Mouse (Mus musculus) intestine, postnatal 0 days (tissue): ENCODE measurements around the gene Gucy2e. TPM values are rescaled to one million over a fixed set of nuclear protein-coding genes. Genes with fewer than 3 reads are reported as not detected.
A peak's percentile ranks its signal among the peaks of the same experiment; 100 is the strongest.

ENCODE experiments used
- ATAC-seq: fragments of 200-750 bp; cut with Nextera tagmentation; 2 replicates; pipeline ENCODE4 v1.8.0; 2017; ENCODE audit warnings: mild to moderate bottlenecking, moderate TSS enrichment, moderate library complexity
- H3K27ac ChIP-seq: fragments of 300-500 bp; sonication (generic); 2 replicates; pipeline ENCODE4 v1.5.1; 2014; ENCODE audit warnings: mild to moderate bottlenecking, low read depth, low read length, moderate library complexity
- H3K27me3 ChIP-seq: fragments of 300-500 bp; sonication (generic); replicated peaks from 2 replicates; pipeline ENCODE4 v1.6.1; 2014; ENCODE audit warnings: low read length, mixed read lengths; ENCODE audit not compliant: control insufficient read depth, insufficient read depth
- H3K36me3 ChIP-seq: fragments of 300-500 bp; sonication (generic); 2 replicates; pipeline ENCODE4 v1.6.1; 2014; ENCODE audit warnings: mild to moderate bottlenecking, moderate library complexity; ENCODE audit not compliant: control insufficient read depth, insufficient read depth
- H3K4me1 ChIP-seq: fragments of 300-500 bp; sonication (generic); replicated peaks from 2 replicates; pipeline ENCODE4 v1.6.1; 2014; ENCODE audit warnings: antibody characterized with exemption, low read length, mixed read lengths; ENCODE audit not compliant: control insufficient read depth, insufficient read depth
- H3K4me2 ChIP-seq: fragments of 300-500 bp; sonication (generic); replicated peaks from 2 replicates; pipeline ENCODE4 v1.6.1; 2014; ENCODE audit warnings: low read depth, mild to moderate bottlenecking, moderate library complexity
- H3K4me3 ChIP-seq: fragments of 300-500 bp; sonication (generic); 2 replicates; pipeline ENCODE4 v1.5.1; 2014; ENCODE audit warnings: low read depth, low read length
- H3K9ac ChIP-seq: fragments of 300-500 bp; sonication (generic); 2 replicates; pipeline ENCODE4 v1.6.1; 2014; ENCODE audit warnings: mild to moderate bottlenecking, low read depth, low read length
- H3K9me3 ChIP-seq: fragments of 300-500 bp; sonication (generic); 2 replicates; pipeline ENCODE4 v1.6.1; 2016; ENCODE audit warnings: mixed run types; ENCODE audit not compliant: control insufficient read depth
- CTCF ChIP-seq: sonication (generic); IDR thresholded peaks from 2 replicates; pipeline ENCODE4 v1.5.1; 2016; ENCODE audit warnings: low read depth, mild to moderate bottlenecking, control low read depth, antibody characterized with exemption, moderate library complexity
- WGBS: fragments of 180-500 bp; shearing (Covaris S2); extraction: QIAGEN DNeasy Blood & Tissue Kit; methylation state at CpG from one replicate; pipeline ENCODE4 v1.1.7; 2014; 5-methylcytosine and 5-hydroxymethylcytosine counted together
- polyA plus RNA-seq: library from polyadenylated mRNA; unstranded; fragments of >200 nt; fragmentation: Nextera tagmentation; extraction: Ambion mirVana; gene quantifications from 2 replicates; pipeline ENCODE4 v1.2.1, GENCODE M21; 2015

Gucy2e gene
- polyA plus RNA-seq, 1 experiment from 2014 or later = 0.03 TPM

GRCm38 (mm10) chr11:69230420-69230819 lies 6.4 kb downstream of the Gucy2e start:
- Histone ChIP-seq H3K4me2 (no peak overlapping the region), H3K4me3 (no peak overlapping the region), H3K9ac (no peak overlapping the region), H3K27me3 (peaks cover 18% of the 10 kb centered on the region; the same call in 1 of the 2 replicates), H3K4me1 (no peaks in the 10 kb centered on the region), H3K9me3 (no peaks in the 10 kb centered on the region), H3K27ac (no peak overlapping the region), H3K36me3 (no peaks in the 10 kb centered on the region)
- ATAC-seq = no peak
- 70% methylated on average over 4 of the region's 4 CpGs for WGBS
- TF ChIP-seq CTCF = peak; percentile 29; the same call in 1 of the 2 replicates

GRCm38 (mm10) chr11:69225715-69226114 lies 11.1 kb downstream of the Gucy2e start:
- Histone ChIP-seq H3K27me3 (0 out of 2 replicates have a peak, but pooled peaks cover 5% of the 10 kb centered on the region), H3K4me2 (no peak overlapping the region), H3K27ac (no peak overlapping the region), H3K4me3 (no peak overlapping the region), H3K9me3 (no peaks in the 10 kb centered on the region), H3K4me1 (no peaks in the 10 kb centered on the region), H3K36me3 (no peaks in the 10 kb centered on the region), H3K9ac (no peak overlapping the region)
- WGBS = 69% methylated on average over 1 of the region's 1 CpGs
- TF ChIP-seq CTCF = no peak
- ATAC-seq = no peak

GRCm38 (mm10) chr11:69223101-69223500 lies 13.7 kb downstream of the Gucy2e start:
- H3K9me3 ChIP-seq = no peaks in the 10 kb centered on the region
- 0 out of 2 replicates have a peak, but pooled peaks cover 5% of the 10 kb centered on the region for H3K27me3 ChIP-seq
- 77% methylated on average over 4 of the region's 4 CpGs for WGBS
- TF ChIP-seq CTCF = no peak
- no peaks in the 10 kb centered on the region for H3K4me1 ChIP-seq
- no peak overlapping the region for H3K4me2 ChIP-seq
- no peak overlapping the region for H3K9ac ChIP-seq
- H3K36me3 ChIP-seq = no peaks in the 10 kb centered on the region
- no peak overlapping the region for H3K4me3 ChIP-seq
- H3K27ac ChIP-seq = no peak overlapping the region
- no peak for ATAC-seq

- no peaks in the 10 kb centered on the region for H3K27me3 ChIP-seq
- H3K27ac ChIP-seq = no peak overlapping the region
- no peak for ATAC-seq
- H3K36me3 ChIP-seq = no peaks in the 10 kb centered on the region
- 73% methylated on average over 4 of the region's 4 CpGs for WGBS
- H3K9ac ChIP-seq = no peak overlapping the region
- no peak overlapping the region for H3K4me3 ChIP-seq
- H3K9me3 ChIP-seq = no peaks in the 10 kb centered on the region
- H3K4me1 ChIP-seq = no peaks in the 10 kb centered on the region
- no peak for TF ChIP-seq CTCF
- no peak overlapping the region for H3K4me2 ChIP-seq
These were observed 15.8 kb downstream of the Gucy2e start for GRCm38 (mm10) chr11:69221070-69221469.

- WGBS = 68% methylated on average over 2 of the region's 2 CpGs
- no peaks in the 10 kb centered on the region for H3K9me3 ChIP-seq
- H3K36me3 ChIP-seq = no peaks in the 10 kb centered on the region
- no peaks in the 10 kb centered on the region for H3K27me3 ChIP-seq
- no peak for TF ChIP-seq CTCF
- H3K4me1 ChIP-seq = no peaks in the 10 kb centered on the region
- no peak for ATAC-seq
- H3K9ac ChIP-seq = no peak overlapping the region
- no peak overlapping the region for H3K27ac ChIP-seq
- no peak overlapping the region for H3K4me3 ChIP-seq
- H3K4me2 ChIP-seq = no peak overlapping the region
These were observed 18.2 kb downstream of the Gucy2e start for GRCm38 (mm10) chr11:69218661-69219060.

- no peaks in the 10 kb centered on the region for H3K9me3 ChIP-seq
- H3K36me3 ChIP-seq = no peaks in the 10 kb centered on the region
- H3K4me3 ChIP-seq = no peak overlapping the region
- no peak overlapping the region for H3K27ac ChIP-seq
- H3K27me3 ChIP-seq = no peaks in the 10 kb centered on the region
- no peak for TF ChIP-seq CTCF
- H3K4me1 ChIP-seq = no peaks in the 10 kb centered on the region
- ATAC-seq = no peak
- WGBS = 89% methylated on average over 5 of the region's 5 CpGs
- no peak overlapping the region for H3K4me2 ChIP-seq
- H3K9ac ChIP-seq = no peak overlapping the region
These were observed 19.4 kb downstream of the Gucy2e start for GRCm38 (mm10) chr11:69217411-69217810.

- no peak overlapping the region for H3K9ac ChIP-seq
- H3K4me2 ChIP-seq = no peak overlapping the region
- ATAC-seq = no peak
- no peak overlapping the region for H3K4me3 ChIP-seq
- no peak overlapping the region for H3K27ac ChIP-seq
- H3K4me1 ChIP-seq = no peaks in the 10 kb centered on the region
- TF ChIP-seq CTCF = no peak
- 24% methylated on average over 2 of the region's 2 CpGs for WGBS
- H3K36me3 ChIP-seq = no peaks in the 10 kb centered on the region
- no peaks in the 10 kb centered on the region for H3K9me3 ChIP-seq
- H3K27me3 ChIP-seq = 0 out of 2 replicates have a peak, but pooled peaks cover 3% of the 10 kb centered on the region
These were observed 25.4 kb downstream of the Gucy2e start for GRCm38 (mm10) chr11:69211431-69211830.
